Mouse (Mus musculus): ENCODE data around the gene Plpp2.

GRCm38 (mm10) chr10:79542171-79542570, 8.6 kb upstream of the Plpp2 start:
- TF ChIP-seq CTCF (IDR thresholded peaks at IDR 0.05; ENCODE audit: insufficient read depth, low read depth, low read length): no peak
- no peak for TF ChIP-seq POLR2A (IDR thresholded peaks at IDR 0.05; ENCODE audit: insufficient read depth, low read depth, low read length)
